Comparison of ENCODE assay signal across 18 mouse cellular contexts in genomic region chr13:7451434-7452002, GRCm38 (mm10).
DNase-seq lines count a peak whose midpoint lies in the region; ATAC-seq and TF ChIP-seq lines count a peak whose summit lies in the region.
"Had no signal": no experiment of that assay in that cellular context is flagged by ENCODE, and none has a peak within 500 bp of the region (broad histone marks: within the 10 kb centered on the region; RNA-seq: fewer than 3 reads in every experiment).

No protein-coding gene starts in this region.

- no peak for TF ChIP-seq EP300 in heart, postnatal 0 days (IDR thresholded peaks at IDR 0.05; ENCODE audit: low read depth)
- TF ChIP-seq EP300 in ES-Bruce4 (IDR thresholded peaks at IDR 0.05; ENCODE audit: insufficient read depth, low read depth, low read length), result 0 out of 2 replicates have a peak, but pooled peaks have one; percentile 26

- no peak overlapping the region for H3K27ac ChIP-seq in heart, postnatal 0 days (ENCODE audit: low read depth)
- no peak overlapping the region for H3K27ac ChIP-seq in ES-Bruce4 (ENCODE audit: insufficient read depth, low read length)
- H3K27ac ChIP-seq in gastrocnemius, adult 2 months, result no peak overlapping the region
- H3K27ac ChIP-seq: hindbrain, postnatal 0 days; limb, embryonic 13.5 days; liver, embryonic 14.5 days had no signal

- H3K36me3 ChIP-seq in heart, postnatal 0 days (replicated peaks; ENCODE audit: control insufficient read depth, insufficient read depth, low read length), result no peaks in the 10 kb centered on the region
- no peaks in the 10 kb centered on the region for H3K36me3 ChIP-seq in ES-Bruce4 (ENCODE audit: control insufficient read depth, insufficient read depth, low read length, poor library complexity, severe bottlenecking)
- H3K36me3 ChIP-seq: limb, embryonic 13.5 days had no signal

- TF ChIP-seq CTCF in heart, postnatal 0 days (IDR thresholded peaks at IDR 0.05; ENCODE audit: low read depth), result no peak
- no peak for TF ChIP-seq CTCF in ES-Bruce4 (IDR thresholded peaks at IDR 0.05; ENCODE audit: low read depth, low read length)
- no peak for TF ChIP-seq CTCF in gastrocnemius, adult 2 months (IDR thresholded peaks at IDR 0.05)

- no peak for TF ChIP-seq POLR2A in ES-Bruce4 (IDR thresholded peaks at IDR 0.05; ENCODE audit: insufficient read depth, low read length)

- whole genome bisulfite sequencing in heart, postnatal 0 days, result 25% methylated on average over 2 of the region's 2 CpGs

- H3K9me3 ChIP-seq in heart, postnatal 0 days (replicated peaks; ENCODE audit: control insufficient read depth, low read length), result no peaks in the 10 kb centered on the region
- no peaks in the 10 kb centered on the region; the same call in 1 of the 2 replicates for H3K9me3 ChIP-seq in ES-Bruce4 (replicated peaks; ENCODE audit: control insufficient read depth, insufficient read depth, low read length, poor library complexity, severe bottlenecking)
- H3K9me3 ChIP-seq: limb, embryonic 13.5 days had no signal

- H3K27me3 ChIP-seq in heart, postnatal 0 days (ENCODE audit: control insufficient read depth, insufficient read depth, low read length), result no peaks in the 10 kb centered on the region
- H3K27me3 ChIP-seq in ES-Bruce4 (ENCODE audit: control insufficient read depth, insufficient read depth, low read length, poor library complexity, severe bottlenecking), result no peaks in the 10 kb centered on the region
- H3K27me3 ChIP-seq: limb, embryonic 13.5 days; megakaryocyte, embryonic 14.5 days had no signal

- no peak overlapping the region for H3K4me2 ChIP-seq in heart, postnatal 0 days (ENCODE audit: low read depth, low read length)
- H3K4me2 ChIP-seq: limb, embryonic 13.5 days had no signal

- no peak overlapping the region for H3K9ac ChIP-seq in heart, postnatal 0 days (replicated peaks; ENCODE audit: low read depth, low read length)
- H3K9ac ChIP-seq in ES-Bruce4 (ENCODE audit: low read depth, poor library complexity, severe bottlenecking), result no peak overlapping the region
- H3K9ac ChIP-seq: limb, embryonic 13.5 days; liver, embryonic 14.5 days had no signal

- ATAC-seq in heart, postnatal 0 days (ENCODE audit: insufficient read depth, low read depth), result peak; percentile 36; the same call in 1 of the 2 replicates
- ATAC-seq: hindbrain, postnatal 0 days had no signal

- intact Hi-C loops in heart, postnatal 25 days (cut with DNase I), result no loop called here
- intact Hi-C loops in gastrocnemius, adult 2 months (cut with DNase I), result no loop called here

- DNase-seq in heart, postnatal 0 days (ENCODE audit: low spot score), result peak; percentile 7
- no peak for DNase-seq in heart, postnatal 25 days (ENCODE audit: low spot score)
- DNase-seq in embryo, embryonic 10.5 days (ENCODE audit: low spot score), result peak; percentile 15
- peak; percentile 5 for DNase-seq in lung, postnatal 14 days
- no peak for DNase-seq in left cerebral cortex, adult 8-10 months (ENCODE audit: low spot score in 2 of 2)
- no peak for DNase-seq in gastrocnemius, adult 2 months
- DNase-seq: adrenal gland, postnatal 36 days; cerebellum, adult 8-10 months; heart, postnatal 14 days; kidney, adult 11 months; right cerebral cortex, postnatal 25 days; thymus, postnatal 36 days had no signal

- H3K4me3 ChIP-seq in heart, postnatal 0 days (ENCODE audit: low read depth, low read length), result no peak overlapping the region
- no peak overlapping the region for H3K4me3 ChIP-seq in ES-Bruce4 (ENCODE audit: low read depth, low read length)
- H3K4me3 ChIP-seq in gastrocnemius, adult 2 months, result no peak overlapping the region
- H3K4me3 ChIP-seq: erythroblast, embryonic 14.5 days; limb, embryonic 13.5 days; megakaryocyte, embryonic 14.5 days had no signal

- no peaks in the 10 kb centered on the region for H3K4me1 ChIP-seq in heart, postnatal 0 days (ENCODE audit: control insufficient read depth, insufficient read depth)
- no peaks in the 10 kb centered on the region for H3K4me1 ChIP-seq in ES-Bruce4 (ENCODE audit: control insufficient read depth, insufficient read depth, low read length)
- H3K4me1 ChIP-seq: limb, embryonic 13.5 days; megakaryocyte, embryonic 14.5 days had no signal

Comparison
In these comparisons a context has a peak if more than half of its experiments do, and no peak if none do; other contexts are left out.
1. DNase-seq: peak in heart, postnatal 0 days (single experiment), embryo, embryonic 10.5 days (single experiment) and lung, postnatal 14 days (single experiment); none in heart, postnatal 25 days (single experiment), left cerebral cortex, adult 8-10 months (0 of 2) and gastrocnemius, adult 2 months (single experiment).